Mouse (Mus musculus) liver, embryonic 15.5 days (tissue): Measurements from ENCODE around the gene Pnliprp1. TPM values are rescaled to one million over a fixed set of nuclear protein-coding genes. Genes with fewer than 3 reads are reported as not detected.

Experiments
- ATAC-seq: fragments of 200-750 bp; cut with Nextera tagmentation; 2 replicates; pipeline ENCODE4 v1.8.0; 2017; ENCODE audit warnings: moderate number of reproducible peaks, mild to moderate bottlenecking, moderate library complexity; ENCODE audit not compliant: insufficient read depth
- H3K27ac ChIP-seq: fragments of 300-500 bp; sonication (generic); replicated peaks from 2 replicates; pipeline ENCODE4 v1.5.1; 2015; ENCODE audit warnings: mild to moderate bottlenecking, inconsistent platforms
- H3K27me3 ChIP-seq: fragments of 300-500 bp; sonication (generic); 2 replicates; pipeline ENCODE4 v1.6.1; 2015; ENCODE audit warnings: mild to moderate bottlenecking, inconsistent platforms
- H3K36me3 ChIP-seq: fragments of 300-500 bp; sonication (generic); replicated peaks from 2 replicates; pipeline ENCODE4 v1.6.1; 2015; ENCODE audit warnings: moderate library complexity, mild to moderate bottlenecking, inconsistent platforms
- H3K4me1 ChIP-seq: fragments of 300-500 bp; sonication (generic); replicated peaks from 2 replicates; pipeline ENCODE4 v1.6.1; 2015; ENCODE audit warnings: inconsistent platforms
- H3K4me2 ChIP-seq: fragments of 300-500 bp; sonication (generic); 2 replicates; pipeline ENCODE4 v1.6.1; 2015; ENCODE audit warnings: moderate library complexity, mild to moderate bottlenecking, inconsistent platforms
- H3K4me3 ChIP-seq: fragments of 300-500 bp; sonication (generic); replicated peaks from 2 replicates; pipeline ENCODE4 v1.5.1; 2015; ENCODE audit warnings: mild to moderate bottlenecking, inconsistent platforms
- H3K9ac ChIP-seq: fragments of 300-500 bp; sonication (generic); 2 replicates; pipeline ENCODE4 v1.6.1; 2015; ENCODE audit warnings: moderate library complexity, mild to moderate bottlenecking, inconsistent platforms
- H3K9me3 ChIP-seq: fragments of 300-500 bp; sonication (generic); replicated peaks from 2 replicates; pipeline ENCODE4 v1.6.1; 2016; ENCODE audit warnings: inconsistent platforms
- WGBS: fragments of 180-500 bp; shearing (Covaris S2); methylation state at CpG from one replicate; pipeline ENCODE4 v1.1.7; 2015; ENCODE audit warnings: mixed read lengths; ENCODE audit not compliant: insufficient replicate concordance; 5-methylcytosine and 5-hydroxymethylcytosine counted together
- polyA plus RNA-seq: library from polyadenylated mRNA; unstranded; fragments of >200 nt; fragmentation: Nextera tagmentation; extraction: Ambion mirVana; gene quantifications from 2 replicates; pipeline ENCODE4 v1.2.1, GENCODE M21; 2015

Pnliprp1 gene
- polyA plus RNA-seq, 1 experiment from 2014 or later: 35.0 TPM

DNA sequence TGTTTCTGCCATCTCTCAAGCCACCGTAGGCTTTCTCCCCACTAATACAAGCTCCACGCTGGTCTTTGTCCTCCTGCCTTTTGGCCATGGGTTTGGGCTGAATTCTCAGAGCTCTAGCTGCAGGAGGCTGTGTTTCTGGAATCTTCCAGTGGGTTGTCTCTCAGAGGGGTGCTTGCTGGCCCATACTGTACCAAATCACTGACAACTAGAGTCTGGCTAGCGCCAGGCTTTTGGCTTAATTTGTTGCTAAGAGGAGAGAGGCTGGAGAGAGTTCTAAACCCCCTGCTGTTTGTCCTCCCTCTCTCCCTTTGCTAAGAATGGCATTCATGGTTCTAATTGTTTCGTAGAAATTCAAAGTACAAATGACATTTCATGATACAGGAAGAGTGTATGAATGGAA, 52.9 kb downstream of the Pnliprp1 start:
- no peak for ATAC-seq
- Histone ChIP-seq H3K9ac (no peak overlapping the region), H3K27ac (no peak overlapping the region), H3K27me3 (no peaks in the 10 kb centered on the region), H3K9me3 (no peaks in the 10 kb centered on the region), H3K4me3 (no peak overlapping the region), H3K36me3 (no peaks in the 10 kb centered on the region), H3K4me2 (no peak overlapping the region), H3K4me1 (no peaks in the 10 kb centered on the region)
- 62% methylated on average over 4 of the region's 4 CpGs for WGBS

DNA sequence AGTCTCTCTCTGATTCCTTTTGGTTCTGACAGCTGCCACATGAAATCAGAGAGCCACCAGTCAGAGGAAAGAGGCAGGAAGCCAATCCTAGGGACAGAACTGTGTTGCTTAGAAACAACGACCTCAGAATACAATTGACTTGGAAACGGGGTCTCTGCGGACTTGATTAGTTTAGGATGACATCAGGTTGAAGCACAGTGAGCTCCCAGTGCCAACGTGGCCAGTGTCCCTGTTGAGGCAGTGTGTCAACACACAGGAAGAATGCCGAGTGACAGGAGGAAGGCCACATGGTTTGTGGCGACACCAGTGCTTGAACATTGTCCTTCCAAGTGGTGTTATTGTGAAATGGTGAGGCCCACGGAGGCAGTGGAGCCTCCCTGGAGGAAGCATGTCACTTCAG, 55.3 kb downstream of the Pnliprp1 start:
- peak; percentile 22; the same call in 1 of the 2 replicates for ATAC-seq
- no peak overlapping the region for H3K4me3 ChIP-seq
- H3K9me3 ChIP-seq: no peaks in the 10 kb centered on the region
- no peaks in the 10 kb centered on the region for H3K27me3 ChIP-seq
- no peaks in the 10 kb centered on the region for H3K4me1 ChIP-seq
- no peaks in the 10 kb centered on the region for H3K36me3 ChIP-seq
- H3K27ac ChIP-seq: no peak overlapping the region
- WGBS: 9% methylated on average over 7 of the region's 7 CpGs
- no peak overlapping the region for H3K9ac ChIP-seq
- H3K4me2 ChIP-seq: no peak overlapping the region

DNA sequence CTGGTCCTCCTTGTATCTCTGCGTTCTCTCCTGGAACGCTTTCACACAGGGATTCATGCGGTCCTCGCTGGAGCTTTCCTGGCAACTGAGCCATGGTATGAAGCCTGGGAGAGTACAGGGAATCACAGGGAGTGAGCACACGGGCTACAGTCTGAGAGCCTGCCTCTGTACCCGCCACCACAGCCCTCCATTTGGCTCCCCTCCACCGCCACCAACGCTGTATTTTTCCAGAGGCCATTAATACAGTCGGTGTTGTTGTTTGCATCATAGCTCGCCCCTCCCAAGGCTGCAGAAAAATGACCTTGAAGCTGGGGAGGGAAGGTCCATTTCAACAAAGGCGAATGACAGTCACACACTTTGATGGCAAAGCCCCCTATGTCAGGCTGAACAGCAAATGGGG, 60.5 kb downstream of the Pnliprp1 start:
- Histone ChIP-seq H3K9ac (no peak overlapping the region), H3K4me2 (no peak overlapping the region), H3K9me3 (no peaks in the 10 kb centered on the region), H3K4me1 (no peaks in the 10 kb centered on the region), H3K36me3 (no peaks in the 10 kb centered on the region), H3K27me3 (no peaks in the 10 kb centered on the region), H3K27ac (no peak overlapping the region), H3K4me3 (no peak overlapping the region)
- no peak for ATAC-seq
- WGBS: 64% methylated on average over 11 of the region's 11 CpGs

Other genes starting within 250 kb of the Pnliprp1 start
- gene Ccdc172, start 216.9 kb upstream of the Pnliprp1 start, polyA plus RNA-seq: not detected in 2 replicates
- not detected in 2 replicates for gene Pnlip, start 76.4 kb upstream of the Pnliprp1 start, polyA plus RNA-seq
- 2.0 and 2.6 TPM in 2 replicates for gene Pnliprp2, start 30.8 kb downstream of the Pnliprp1 start, polyA plus RNA-seq
- not detected in 2 replicates for gene 1700019N19Rik, start 65.6 kb downstream of the Pnliprp1 start, polyA plus RNA-seq
- gene Eno4, start 214.5 kb downstream of the Pnliprp1 start, polyA plus RNA-seq: not detected in 2 replicates
- gene Hspa12a, start 214.8 kb downstream of the Pnliprp1 start, polyA plus RNA-seq: 0.33 and 0.39 TPM in 2 replicates